Mouse (Mus musculus): Measurements from ENCODE around the gene Gm5737.

GRCm38 (mm10) chr7:120809705-120810104, 2.5 kb upstream of the Gm5737 start:
- TF ChIP-seq CTCF (IDR thresholded peaks at IDR 0.05; ENCODE audit: control insufficient read depth, insufficient read depth, low read length) (no peak), POLR2A (IDR thresholded peaks at IDR 0.05; ENCODE audit: borderline replicate concordance, control insufficient read depth, low read depth, low read length) (no peak)

Measured in bone marrow, adult 2 months (tissue).